Mouse (Mus musculus) kidney, adult 2 months (tissue): ENCODE results near the gene A830031A19Rik. TPM values are rescaled to one million over a fixed set of nuclear protein-coding genes. Genes with fewer than 3 reads are reported as not detected.
A peak's percentile ranks its signal among the peaks of the same experiment; 100 is the strongest.

Experiments used
- DNase-seq: peaks from one replicate; pipeline ENCODE4 v3.0.0; 2021
- H3K27ac ChIP-seq: fragments of 200-500 bp; 2 replicates; pipeline ENCODE4 v1.5.1; 2012; ENCODE audit warnings: low read depth, low read length, control low read depth, inconsistent platforms; ENCODE audit not compliant: insufficient read depth
- H3K27me3 ChIP-seq: fragments of 200-500 bp; replicated peaks from 2 replicates; pipeline ENCODE4 v1.6.1; 2012; ENCODE audit warnings: mild to moderate bottlenecking, moderate library complexity, low read length, inconsistent platforms; ENCODE audit not compliant: control insufficient read depth, insufficient read depth
- H3K36me3 ChIP-seq: fragments of 200-500 bp; 2 replicates; pipeline ENCODE4 v1.6.1; 2012; ENCODE audit warnings: mild to moderate bottlenecking, moderate library complexity, low read length, inconsistent platforms; ENCODE audit not compliant: control insufficient read depth, insufficient read depth
- H3K4me1 ChIP-seq: fragments of 200-500 bp; 2 replicates; pipeline ENCODE4 v1.6.1; 2011; ENCODE audit warnings: low read length; ENCODE audit not compliant: control insufficient read depth, insufficient read depth
- H3K4me3 ChIP-seq: fragments of 200-500 bp; 2 replicates; pipeline ENCODE4 v1.5.1; 2011; ENCODE audit warnings: mild to moderate bottlenecking, low read depth, low read length, control low read depth; ENCODE audit not compliant: insufficient read depth
- CTCF ChIP-seq: fragments of 200-500 bp; conservative IDR thresholded peaks from 2 replicates; pipeline ENCODE4 v1.5.1; 2011; ENCODE audit warnings: low read depth, mild to moderate bottlenecking, control low read depth, low read length, moderate library complexity, mixed read lengths; ENCODE audit not compliant: insufficient read depth, insufficient read length
- POLR2A ChIP-seq: fragments of 200-500 bp; IDR thresholded peaks from one replicate; pipeline ENCODE4 v1.6.1; 2011; ENCODE audit warnings: low read depth, low read length, control low read depth
- WGBS: fragments of 180-500 bp; shearing (Covaris S2); methylation state at CpG from one replicate; pipeline ENCODE4 v1.1.7; 2018; 5-methylcytosine and 5-hydroxymethylcytosine counted together
- polyA plus RNA-seq: library from polyadenylated mRNA; depleted of rRNA; stranded (reverse); fragments of >200 nt; gene quantifications from 2 replicates; pipeline ENCODE4 v1.2.3, GENCODE M21; 2012

The A830031A19Rik gene
- polyA plus RNA-seq, 1 experiment = not detected

- no peak overlapping the region for H3K27ac ChIP-seq
- no peak for DNase-seq
- no peaks in the 10 kb centered on the region for H3K4me1 ChIP-seq
- no peak overlapping the region for H3K4me3 ChIP-seq
- 82% methylated on average over 4 of the region's 4 CpGs for WGBS
- TF ChIP-seq POLR2A = no peak
- TF ChIP-seq CTCF = no peak
- no peaks in the 10 kb centered on the region for H3K36me3 ChIP-seq
- no peaks in the 10 kb centered on the region; the same call in 1 of the 2 replicates for H3K27me3 ChIP-seq
Observed at GRCm38 (mm10) chr11:24100449-24101070, 25.7 kb upstream of the A830031A19Rik start.

- DNase-seq = peak; percentile 22
- 18% methylated on average over 6 of the region's 7 CpGs for WGBS
- H3K27ac ChIP-seq = no peak overlapping the region
- H3K27me3 ChIP-seq = no peaks in the 10 kb centered on the region; the same call in 1 of the 2 replicates
- H3K4me3 ChIP-seq = no peak overlapping the region
- no peak for TF ChIP-seq CTCF
- TF ChIP-seq POLR2A = no peak
- no peaks in the 10 kb centered on the region for H3K4me1 ChIP-seq
- H3K36me3 ChIP-seq = no peaks in the 10 kb centered on the region
Observed at GRCm38 (mm10) chr11:24099886-24100293, 25.0 kb upstream of the A830031A19Rik start.

- no peak for DNase-seq
- H3K27ac ChIP-seq = no peak overlapping the region
- H3K27me3 ChIP-seq = no peaks in the 10 kb centered on the region; the same call in 1 of the 2 replicates
- H3K4me3 ChIP-seq = no peak overlapping the region
- H3K4me1 ChIP-seq = no peaks in the 10 kb centered on the region
- no peak for TF ChIP-seq CTCF
- no peak for TF ChIP-seq POLR2A
- WGBS = 72% methylated on average over 10 of the region's 10 CpGs
- H3K36me3 ChIP-seq = no peaks in the 10 kb centered on the region
Observed at GRCm38 (mm10) chr11:24099215-24099614, 24.4 kb upstream of the A830031A19Rik start.

- Histone ChIP-seq H3K4me3 (no peak overlapping the region), H3K27me3 (no peaks in the 10 kb centered on the region; the same call in 1 of the 2 replicates), H3K36me3 (no peaks in the 10 kb centered on the region), H3K4me1 (no peaks in the 10 kb centered on the region), H3K27ac (no peak overlapping the region)
- TF ChIP-seq POLR2A = no peak
- no peak for TF ChIP-seq CTCF
- DNase-seq = no peak
- 51% methylated on average over 3 of the region's 3 CpGs for WGBS
Observed at GRCm38 (mm10) chr11:24098662-24099061, 23.8 kb upstream of the A830031A19Rik start.

- Histone ChIP-seq H3K27me3 (no peaks in the 10 kb centered on the region; the same call in 1 of the 2 replicates), H3K36me3 (no peaks in the 10 kb centered on the region), H3K27ac (no peak overlapping the region), H3K4me1 (no peaks in the 10 kb centered on the region), H3K4me3 (no peak overlapping the region)
- DNase-seq = no peak
- TF ChIP-seq POLR2A (no peak), CTCF (no peak)
- WGBS = 69% methylated on average over 5 of the region's 5 CpGs
Observed at GRCm38 (mm10) chr11:24098069-24098468, 23.2 kb upstream of the A830031A19Rik start.

GRCm38 (mm10) chr11:24097026-24097425 is 22.2 kb upstream of the A830031A19Rik start:
- 63% methylated on average over 6 of the region's 6 CpGs for WGBS
- Histone ChIP-seq H3K27ac (no peak overlapping the region), H3K4me3 (no peak overlapping the region), H3K27me3 (no peaks in the 10 kb centered on the region; the same call in 1 of the 2 replicates), H3K4me1 (no peaks in the 10 kb centered on the region), H3K36me3 (no peaks in the 10 kb centered on the region)
- DNase-seq = no peak
- no peak for TF ChIP-seq POLR2A

DNA sequence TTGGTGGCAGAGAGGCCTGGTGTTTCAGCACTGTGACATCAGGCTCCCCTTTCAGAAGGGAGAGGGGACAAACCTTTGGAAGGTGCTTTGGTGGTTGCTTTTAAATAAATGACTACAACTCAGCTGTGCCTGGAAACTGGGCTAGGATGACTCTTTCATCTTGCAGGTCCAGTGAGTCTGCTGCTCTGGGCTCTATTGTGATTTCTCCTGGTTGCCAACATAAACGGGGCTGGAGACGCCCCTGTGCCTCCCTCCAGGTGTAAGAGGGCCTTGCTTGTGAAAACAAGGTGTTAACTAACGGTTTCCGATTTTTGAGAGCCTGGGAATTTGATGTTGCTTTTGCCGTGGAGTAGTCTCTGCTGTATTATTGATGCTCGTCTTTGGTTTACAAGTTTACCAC is 21.6 kb upstream of the A830031A19Rik start:
- Histone ChIP-seq H3K4me3 (no peak overlapping the region), H3K36me3 (no peaks in the 10 kb centered on the region), H3K4me1 (no peaks in the 10 kb centered on the region), H3K27ac (no peak overlapping the region), H3K27me3 (no peaks in the 10 kb centered on the region; the same call in 1 of the 2 replicates)
- 46% methylated on average over 6 of the region's 6 CpGs for WGBS
- no peak for DNase-seq
- TF ChIP-seq POLR2A = no peak
- TF ChIP-seq CTCF = no peak
